Mouse (Mus musculus) cerebellum, adult 11 months (tissue): ENCODE measurements around the gene Ddr1.
A peak's percentile ranks its signal among the peaks of the same experiment; 100 is the strongest.

ENCODE experiments used
- DNase-seq: peaks from one replicate; pipeline ENCODE4 v3.0.0; 2022

The Ddr1 gene

DNA sequence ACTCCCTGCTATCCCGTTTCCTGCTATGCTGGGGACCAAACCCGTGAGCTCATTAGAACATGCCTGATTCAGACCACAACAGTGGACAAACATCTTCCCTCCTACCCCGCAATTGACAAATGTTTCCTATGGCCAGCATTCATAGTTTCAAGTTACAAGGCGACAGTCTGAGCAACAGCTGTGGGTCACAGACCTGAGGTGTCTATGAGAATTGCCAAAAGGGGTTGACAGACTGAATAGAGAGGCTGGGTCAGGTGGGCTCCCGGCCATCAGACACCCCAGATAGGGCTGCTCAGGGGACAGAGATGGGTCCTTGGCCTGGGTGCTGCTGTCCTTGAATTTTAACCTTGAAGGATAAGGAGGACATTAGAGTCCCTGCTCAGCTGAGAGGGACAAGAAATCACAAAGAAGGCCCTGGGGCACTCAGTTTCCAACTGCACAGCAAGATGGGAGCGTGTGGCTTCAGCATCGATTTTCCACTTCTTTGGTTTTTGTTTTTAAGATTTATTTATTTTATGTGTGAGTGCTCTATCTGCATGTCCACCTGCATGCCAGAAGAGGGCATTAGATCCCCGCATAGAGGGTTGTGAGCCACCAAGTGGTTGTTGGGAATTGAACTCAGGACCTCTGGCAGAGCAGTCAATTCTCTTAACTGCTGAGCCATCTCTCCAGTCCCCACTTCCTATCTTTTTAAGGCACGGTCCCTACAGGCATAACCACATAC, 15.4 kb upstream of the Ddr1 start:
- no peak for DNase-seq

DNA sequence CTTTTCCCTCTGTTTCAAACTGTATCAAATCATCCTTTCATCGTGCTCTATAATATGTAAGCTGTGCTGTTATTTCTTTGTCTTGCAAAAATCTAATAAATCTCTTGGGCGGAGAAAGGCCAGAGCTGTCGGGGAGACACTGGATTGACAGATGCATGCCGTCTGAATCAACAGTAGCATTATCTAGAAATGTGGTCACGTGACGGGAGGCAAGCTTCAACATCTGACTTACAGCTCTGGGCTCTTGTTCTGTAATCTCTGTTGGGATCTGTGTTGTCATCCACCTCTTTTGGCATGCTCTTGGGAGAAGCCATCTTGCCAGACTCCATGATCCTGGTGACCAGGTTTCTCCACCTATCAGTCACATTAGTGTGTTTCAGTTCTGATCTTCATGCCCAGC, 12.7 kb upstream of the Ddr1 start:
- no peak for DNase-seq

DNA sequence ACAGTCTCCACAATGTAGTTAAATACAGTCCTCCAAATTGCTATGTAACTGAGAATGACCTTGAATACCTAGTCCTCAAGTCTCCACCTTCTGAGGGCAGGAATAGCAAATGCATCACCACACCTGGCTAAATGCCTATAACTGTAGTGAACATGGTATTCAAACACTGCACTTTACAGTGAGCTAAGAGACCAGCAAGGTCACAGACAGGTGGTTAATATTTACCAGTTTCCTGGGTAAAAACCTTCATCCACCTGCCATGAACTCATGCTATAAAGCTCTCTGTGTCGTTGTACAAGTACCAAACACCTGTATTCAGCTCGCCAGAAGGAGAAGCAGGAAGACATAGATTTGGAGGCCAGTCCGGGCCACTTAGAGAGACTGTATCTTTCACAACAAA, 11.7 kb upstream of the Ddr1 start:
- DNase-seq: no peak

DNA sequence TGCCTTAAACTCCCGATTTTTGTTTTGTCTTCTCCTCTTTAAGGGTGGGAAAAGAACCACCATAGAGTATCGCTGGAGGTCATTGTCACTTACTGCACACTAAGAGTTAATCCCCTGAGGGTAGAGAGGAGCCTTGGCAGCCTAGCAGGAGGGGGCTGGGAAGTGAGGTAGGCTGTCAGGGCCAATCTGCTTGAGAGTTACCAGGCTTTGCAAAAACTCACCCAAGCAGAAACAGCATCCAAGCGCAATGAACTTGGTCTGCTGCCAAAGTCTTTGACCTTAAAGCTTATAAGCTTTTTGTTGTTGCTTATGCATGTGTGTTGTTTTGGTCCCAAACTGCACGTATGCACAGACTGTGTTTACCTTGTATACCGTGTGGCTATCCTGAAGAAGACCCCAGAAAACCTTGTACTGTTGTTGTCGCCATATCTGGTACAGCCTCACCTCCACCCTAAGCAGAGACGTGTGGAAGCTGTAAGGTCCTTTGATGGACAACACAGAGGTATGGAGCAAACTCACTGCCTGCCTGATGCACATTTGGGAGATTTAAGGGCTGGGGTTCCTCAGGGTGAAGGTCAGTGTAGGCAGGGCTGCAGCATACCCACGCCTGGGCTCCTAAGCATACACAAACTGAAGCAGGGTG, 6.4 kb upstream of the Ddr1 start:
- no peak for DNase-seq

DNA sequence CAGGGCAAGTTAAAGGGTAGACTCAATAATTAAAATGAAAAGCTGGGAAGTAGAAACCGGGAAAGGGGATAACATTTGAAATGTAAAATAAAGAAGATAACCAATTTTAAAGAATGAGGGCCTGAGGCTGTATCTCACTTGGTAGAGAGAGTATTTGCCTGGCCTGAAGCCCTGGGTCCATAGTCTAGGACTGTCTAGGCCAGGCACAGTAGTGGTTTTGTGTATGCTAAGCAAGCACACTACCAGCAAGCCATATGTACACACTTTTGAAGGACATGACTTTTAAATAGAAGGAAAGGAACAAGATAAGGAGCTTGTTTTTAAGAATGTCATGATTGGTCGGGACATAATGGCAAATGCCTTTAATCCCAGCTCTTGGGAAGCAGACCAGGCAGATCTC, 4.2 kb upstream of the Ddr1 start:
- DNase-seq: no peak

DNA sequence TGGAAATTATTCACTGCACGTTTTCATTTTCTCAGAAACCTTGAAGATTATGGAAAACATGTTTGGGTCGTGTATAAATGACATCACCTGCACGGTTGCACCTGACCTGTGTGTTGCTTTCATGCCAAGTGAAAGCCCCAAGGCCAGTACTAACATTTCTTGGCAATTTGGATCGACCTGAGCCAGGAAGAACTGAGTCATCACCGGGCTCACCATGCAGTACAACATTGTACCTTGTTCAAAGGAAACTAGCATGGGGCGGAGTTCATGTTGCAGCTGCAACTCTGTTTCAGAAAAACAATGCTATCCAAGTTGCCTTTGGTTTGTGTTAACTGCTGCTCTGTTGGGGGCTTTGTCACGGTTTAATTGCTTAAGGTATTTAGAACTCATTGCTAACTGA, 3.5 kb upstream of the Ddr1 start:
- DNase-seq: no peak

DNA sequence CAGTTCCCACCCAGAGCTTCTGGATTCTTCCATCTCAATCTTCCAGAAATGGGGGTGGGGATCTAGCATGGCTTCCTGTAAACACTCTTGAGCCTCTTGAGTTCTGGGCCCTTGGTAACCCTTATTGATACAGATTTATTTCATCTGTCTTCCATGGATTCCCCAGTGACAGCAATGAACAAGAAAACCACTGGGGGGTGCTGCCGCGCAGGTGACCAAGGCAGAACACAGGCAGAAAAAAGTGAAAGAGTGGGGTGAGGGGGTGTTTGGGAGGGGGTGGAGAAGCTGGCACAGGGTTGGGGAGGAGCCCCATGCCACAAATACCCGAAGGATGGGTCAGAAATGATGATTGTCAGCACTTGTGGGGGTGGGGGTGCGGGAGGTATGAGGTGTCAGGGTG, 1.4 kb upstream of the Ddr1 start:
- no peak for DNase-seq

DNA sequence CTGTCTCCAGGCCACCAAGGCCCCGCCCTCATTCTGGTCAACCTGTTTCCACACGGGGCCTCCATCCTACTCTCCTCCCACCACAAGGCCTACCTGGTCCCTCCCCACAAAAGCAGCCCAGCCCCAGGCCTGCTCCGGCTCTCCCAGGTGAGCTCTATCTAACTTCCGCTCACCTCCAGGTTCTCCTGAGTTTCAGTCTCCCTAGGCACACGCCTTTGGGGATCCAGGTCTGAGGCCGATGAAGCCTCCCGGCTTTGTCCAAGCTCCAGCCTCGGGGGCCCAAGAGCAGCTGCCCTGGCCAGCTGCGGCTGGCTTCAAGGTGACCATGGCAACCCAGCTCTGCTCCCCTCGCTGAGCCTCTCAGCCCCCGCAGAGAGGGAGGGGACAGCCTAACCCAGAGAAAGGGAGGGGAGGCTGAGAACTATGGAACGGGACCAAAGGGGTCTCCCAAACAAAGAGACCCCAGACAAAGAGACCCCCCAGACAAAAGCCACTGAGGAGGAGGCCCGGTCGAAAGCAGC, 610 bp downstream of the Ddr1 start:
- DNase-seq: no peak

DNA sequence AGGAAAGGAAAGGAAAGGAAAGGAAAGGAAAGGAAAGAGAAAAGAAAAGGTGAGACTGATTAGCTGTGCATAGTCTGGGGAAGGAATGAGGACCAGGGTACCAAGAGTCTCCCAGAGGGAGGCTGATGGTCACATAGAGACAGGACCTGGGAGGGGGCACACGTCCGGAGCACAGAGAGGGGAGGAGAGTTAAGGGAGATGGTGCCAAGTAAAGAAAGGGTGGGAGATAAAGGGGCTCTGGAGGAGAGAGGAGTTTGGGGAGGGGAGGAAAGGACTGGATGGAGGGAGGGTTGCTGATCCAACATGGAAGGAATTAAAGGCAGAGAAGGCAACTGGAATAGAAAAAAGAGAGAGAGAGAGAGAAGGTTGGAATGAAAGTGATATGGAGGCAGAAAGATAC, 1.4 kb downstream of the Ddr1 start:
- DNase-seq: no peak

DNA sequence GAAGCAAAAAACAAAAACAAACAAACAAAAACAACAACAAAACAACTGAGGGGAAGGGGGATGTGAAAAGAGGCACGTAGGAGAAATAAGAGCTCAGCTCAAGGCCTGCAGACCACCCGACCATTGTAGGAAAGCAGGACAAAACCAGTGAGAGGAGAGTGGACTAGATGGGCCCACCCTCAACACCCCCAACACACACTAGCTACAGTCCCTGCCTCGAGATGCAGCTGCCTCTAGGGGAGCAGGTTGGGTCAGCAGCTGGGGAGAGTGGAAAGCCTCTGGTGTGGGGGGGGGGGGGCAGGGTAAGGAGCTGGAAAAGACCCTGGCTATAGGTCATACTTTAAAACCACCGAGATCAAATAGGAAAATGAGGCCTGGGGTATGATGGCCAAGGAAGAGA, 1.8 kb downstream of the Ddr1 start:
- DNase-seq: no peak

DNA sequence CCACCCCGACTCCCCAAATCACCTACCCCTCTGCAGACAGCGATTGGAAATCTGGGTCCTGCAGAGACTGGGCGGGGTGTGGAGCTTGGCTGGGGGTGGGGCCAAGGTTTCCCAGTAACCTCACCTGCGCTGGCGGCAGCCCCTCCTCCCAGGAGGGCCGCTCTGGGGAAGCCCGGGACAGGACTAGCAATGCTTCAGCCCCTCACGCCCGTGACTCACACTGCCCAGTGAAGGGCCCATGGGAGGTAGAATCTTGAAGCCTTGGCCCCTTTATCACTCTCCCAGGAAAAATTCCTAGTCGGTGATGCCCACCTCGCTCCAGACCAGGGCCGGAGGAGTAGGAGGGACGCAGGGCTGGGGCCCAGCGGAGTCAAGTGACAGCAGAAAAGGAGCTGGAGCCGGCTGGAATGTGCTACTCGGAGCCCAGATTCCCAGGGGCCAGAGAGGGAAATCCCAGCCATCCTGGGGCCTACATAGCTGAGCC, 2.4 kb downstream of the Ddr1 start:
- peak; percentile 63 for DNase-seq

DNA sequence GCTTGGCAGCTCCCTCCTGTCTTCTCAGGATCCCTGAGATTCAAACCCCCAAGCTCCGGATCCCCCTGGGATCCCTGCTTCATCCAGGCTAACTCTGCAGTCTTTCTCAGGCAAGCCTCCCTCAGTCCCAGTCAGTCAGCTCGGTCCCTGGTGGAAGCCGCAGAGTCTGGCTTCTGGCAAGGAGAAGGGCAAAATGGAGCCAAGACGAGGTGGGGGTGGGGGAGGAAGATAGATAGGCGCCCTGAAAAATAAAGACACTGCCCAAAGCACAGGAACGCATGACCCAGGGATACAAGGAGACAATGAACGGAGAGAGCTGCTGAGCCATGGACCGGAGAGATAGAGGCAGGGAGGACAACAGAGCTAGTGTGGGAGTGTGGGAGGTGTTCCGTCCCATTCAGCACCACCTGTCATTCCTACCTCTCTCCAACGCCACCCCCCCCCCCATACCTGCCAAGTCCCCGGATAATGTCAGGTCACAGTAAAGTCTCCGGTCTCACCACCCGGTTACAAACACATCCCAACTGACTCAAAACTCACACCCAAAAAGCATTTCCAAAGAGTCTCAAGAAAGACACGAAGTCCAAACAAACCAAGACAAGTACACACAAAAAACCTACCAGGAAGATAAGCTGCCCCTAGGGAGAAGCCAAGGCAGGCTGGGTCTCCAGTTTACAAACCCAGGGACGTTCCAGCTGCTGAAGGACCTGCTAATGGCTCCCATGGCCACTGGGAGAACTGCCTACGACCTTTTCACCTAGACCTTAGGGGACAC, 3.0 kb downstream of the Ddr1 start:
- DNase-seq: peak; percentile 46

DNA sequence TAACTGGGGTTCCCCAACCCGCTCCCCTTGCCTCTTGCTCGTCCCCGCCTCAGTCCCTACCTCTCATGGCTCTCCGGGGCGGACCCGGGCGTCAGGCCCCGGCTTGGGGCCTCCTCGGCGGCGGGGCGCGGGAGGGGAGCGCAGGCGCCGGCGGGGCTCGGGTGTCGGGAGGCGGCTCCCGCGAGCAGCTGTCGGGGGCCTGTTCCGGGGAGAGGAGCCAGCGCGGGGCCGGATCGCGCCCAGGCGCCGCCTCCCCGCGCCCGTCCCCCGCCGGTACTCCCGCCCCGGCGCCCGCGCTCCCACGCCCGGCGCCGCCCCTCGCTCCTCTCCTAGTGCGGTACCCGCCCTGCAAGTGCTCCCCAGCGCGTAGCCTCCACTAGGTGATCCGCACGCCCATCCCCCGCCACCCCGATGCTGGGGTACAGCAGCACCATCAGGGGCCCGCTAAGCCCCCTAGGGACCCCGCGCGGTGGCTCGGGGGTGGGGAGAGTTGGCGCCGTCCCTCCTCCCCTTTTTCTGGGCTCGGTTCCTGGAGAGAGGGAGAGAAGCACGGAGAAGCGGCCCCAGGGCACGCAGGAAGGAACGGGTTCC, 4.0 kb downstream of the Ddr1 start:
- peak; percentile 85 for DNase-seq

DNA sequence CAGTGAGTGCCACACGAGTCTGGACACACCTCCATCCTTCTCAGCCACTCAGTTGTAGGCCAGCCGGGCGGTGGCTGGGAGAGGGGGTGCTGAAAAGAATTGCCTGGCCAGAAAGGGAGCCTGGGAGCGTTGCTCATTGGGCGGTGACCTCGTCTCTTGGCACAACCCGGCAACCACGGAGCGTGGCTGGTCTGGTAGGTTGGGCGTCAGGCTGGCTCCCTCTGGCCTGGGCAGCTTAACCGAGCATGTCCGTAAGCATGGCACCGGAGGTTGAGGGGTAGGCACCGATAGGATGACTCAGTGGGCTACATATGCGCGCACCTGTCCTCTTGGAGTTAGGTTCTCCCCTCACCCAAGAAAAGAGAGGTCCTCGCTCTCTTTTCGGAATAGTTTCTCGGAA, 4.5 kb downstream of the Ddr1 start:
- DNase-seq: peak; percentile 81

DNA sequence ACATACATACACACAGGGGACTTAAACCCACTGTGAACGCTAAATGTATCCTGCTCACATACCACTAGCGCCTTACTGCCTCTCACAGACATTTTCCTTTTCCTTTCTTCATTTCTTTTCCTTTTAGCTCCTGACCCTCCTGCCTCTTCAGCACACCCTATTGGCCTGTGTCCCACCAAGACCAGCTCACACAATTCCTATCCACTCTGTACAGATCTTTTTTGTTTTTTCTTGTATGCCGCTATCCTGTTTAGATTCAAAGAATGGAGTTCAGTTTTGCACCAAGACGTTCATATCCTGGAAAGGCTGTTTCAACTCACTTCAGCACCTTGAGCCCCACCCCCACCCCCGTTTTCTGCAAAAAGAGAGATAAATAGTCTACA, 5.9 kb downstream of the Ddr1 start:
- no peak for DNase-seq

DNA sequence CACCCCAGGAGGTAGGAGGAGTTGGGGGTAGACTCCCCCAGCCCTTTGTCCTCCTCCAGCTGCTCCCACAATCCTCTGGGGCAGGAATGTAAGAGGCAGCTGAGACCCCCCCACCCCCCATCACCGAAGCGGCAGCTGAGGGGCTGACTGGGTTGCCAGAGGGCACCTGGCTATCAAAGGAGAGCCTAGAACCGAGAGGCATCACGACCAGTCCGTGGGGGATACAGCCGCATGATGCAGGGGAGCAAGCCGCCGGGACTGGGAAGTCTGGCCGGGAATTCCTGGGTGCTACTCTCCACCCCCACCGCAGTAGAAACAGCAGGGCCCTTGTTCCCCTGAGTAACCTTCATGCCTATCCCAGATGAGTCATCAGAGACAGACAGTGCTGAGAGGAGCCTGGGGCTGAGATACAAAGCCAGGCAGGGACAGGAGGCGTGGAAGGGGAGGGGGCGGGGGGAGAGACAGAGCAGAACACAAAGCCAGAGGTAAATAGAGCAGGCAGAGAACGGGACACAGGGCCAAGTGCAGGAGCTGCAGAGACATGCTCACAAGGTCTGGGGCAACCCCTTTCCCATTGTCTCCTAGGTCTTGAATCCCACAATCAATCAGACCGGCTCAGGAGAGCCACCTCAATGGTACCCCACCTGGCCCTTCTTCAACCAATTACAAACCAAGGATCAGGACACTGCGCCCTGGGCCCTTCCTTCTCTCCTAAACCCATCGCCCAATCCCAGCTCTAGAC, 6.5 kb downstream of the Ddr1 start:
- DNase-seq: peak; percentile 49

DNA sequence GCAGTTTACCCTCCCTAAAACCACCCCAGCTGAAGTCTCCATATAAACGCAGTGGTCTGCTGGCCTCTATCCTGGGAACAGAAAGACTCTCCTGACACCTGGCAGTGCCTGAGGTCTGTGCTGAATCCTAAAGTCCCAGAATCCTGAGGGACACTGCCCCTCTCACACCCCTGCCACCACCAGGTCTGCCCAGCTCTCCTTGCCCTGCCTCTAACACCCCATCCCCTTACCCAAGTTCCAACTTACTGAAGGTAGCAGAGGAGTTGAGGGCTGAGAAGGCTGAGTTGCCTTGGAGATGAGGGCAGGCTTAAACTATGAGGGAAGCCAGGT, 7.0 kb downstream of the Ddr1 start:
- no peak for DNase-seq

DNA sequence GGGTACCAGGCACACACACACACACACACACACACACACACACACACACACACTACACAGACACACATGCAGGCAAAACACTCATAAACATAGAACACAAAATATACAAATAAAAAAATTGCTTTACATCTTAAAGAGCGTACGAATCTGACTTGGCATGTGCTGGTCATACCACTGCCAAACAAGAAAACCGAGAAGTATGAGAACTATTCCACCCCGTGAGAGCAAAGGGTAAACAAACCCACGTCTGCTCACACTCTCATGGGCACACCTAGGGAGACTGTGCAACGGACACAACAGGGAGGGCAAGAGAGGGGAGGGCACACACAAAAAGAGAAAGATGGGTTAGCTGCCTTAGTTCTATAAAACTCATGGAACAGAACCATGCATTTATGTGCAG, 7.7 kb downstream of the Ddr1 start:
- DNase-seq: no peak

DNA sequence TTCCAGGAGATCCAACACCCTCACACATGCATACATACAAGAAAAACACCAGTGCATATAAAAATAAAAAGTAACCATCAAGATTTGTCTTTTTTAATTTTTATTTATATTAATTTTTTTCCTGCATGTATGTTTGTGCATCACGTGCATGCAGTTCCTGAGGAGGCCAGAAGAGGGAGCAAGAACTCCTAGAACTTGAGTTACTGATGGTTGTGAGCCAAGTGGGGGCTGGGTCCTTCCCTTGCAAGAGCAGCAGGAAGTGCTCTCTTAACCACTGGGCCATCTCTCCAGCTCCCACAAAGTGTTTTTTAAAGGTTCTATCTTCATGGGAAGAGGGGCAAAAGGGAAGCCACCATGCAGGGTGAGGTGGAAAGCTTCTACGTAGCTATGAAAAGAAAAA, 9.1 kb downstream of the Ddr1 start:
- no peak for DNase-seq

DNA sequence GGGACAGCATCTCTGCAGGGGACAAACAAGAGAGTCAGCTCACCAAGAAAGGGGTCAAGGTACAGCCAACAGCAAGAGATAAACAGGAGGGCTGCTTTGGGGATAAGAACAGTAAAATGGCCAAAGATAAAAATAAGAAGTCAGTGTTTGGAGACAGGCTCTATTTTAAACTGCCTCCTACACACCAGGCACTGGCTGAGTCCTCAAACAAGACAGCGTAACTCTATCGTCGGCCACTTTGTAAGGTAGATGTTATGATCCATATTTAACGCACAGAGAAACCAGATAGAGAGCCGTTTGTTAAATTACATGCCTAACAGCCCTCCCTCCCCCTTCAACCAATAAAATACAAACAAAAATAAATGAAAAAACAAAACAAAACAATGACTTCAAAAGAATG, 10.5 kb downstream of the Ddr1 start:
- no peak for DNase-seq

DNA sequence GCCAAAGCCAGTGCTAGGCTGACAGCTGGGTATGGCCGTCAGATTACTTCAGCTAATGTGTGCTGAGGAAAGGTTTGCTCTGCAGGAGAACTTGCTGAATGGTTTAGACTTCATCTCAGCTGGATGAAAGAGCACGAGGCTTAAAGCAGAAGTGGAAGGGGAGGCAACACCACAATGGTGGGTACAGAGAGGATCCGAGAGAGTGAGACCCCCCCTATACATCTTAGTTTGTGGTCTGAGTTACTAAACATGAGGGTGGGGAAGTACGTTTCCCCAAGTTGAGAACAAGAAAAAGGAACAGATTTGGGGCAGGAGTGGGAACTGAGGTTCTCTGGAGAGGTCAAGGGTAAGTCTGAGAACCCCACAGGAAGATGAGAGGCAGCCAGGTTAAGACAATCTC, 12.1 kb downstream of the Ddr1 start:
- no peak for DNase-seq

DNA sequence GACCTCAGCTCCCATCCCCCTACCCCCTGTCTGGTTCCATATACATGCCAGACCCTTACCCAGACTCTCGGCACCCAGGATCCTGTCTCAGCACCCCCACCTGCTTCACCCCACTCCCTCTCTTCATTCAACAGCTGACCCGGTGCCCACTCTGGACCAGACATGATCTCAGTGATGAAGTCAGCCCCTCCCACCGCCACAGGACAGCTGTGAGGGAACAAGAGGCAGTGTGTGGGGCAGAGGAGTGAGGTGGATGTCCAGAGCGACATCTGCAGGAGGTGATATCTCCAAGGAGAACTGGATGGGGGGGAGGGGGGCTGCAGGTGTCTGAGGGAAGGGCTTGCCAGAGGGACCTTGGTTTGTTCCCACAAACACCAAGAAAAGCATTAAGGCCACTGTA, 12.6 kb downstream of the Ddr1 start:
- DNase-seq: no peak
